Mouse (Mus musculus): ENCODE data around the gene Rabep2.

DNA sequence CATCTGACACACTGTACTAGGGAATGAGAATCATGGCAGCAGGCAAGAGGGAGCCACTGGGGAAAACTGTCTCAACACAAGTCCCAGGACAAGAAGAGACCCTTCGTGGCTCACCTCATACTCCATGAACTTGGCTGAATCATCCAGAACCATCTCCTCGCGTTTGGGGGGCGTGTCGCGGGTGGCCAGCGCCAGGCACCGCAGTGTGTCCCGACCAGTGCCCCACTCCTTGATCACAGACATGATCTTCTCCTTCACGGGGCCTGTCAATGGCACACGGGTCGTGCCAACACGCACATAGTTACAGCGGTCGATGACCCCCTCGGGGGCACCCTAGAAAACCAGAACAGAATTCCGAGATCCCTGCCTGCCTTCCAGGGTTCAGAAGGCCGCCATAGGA lies 21.4 kb downstream of the Rabep2 start:
- TF ChIP-seq CTCF (IDR thresholded peaks at IDR 0.05; ENCODE audit: low read depth), result no peak
- no peak for TF ChIP-seq EP300 (IDR thresholded peaks at IDR 0.05; ENCODE audit: low read depth)
